Mouse (Mus musculus): ENCODE data around the gene Mfap1b.

- TF ChIP-seq CTCF (IDR thresholded peaks at IDR 0.05; ENCODE audit: borderline replicate concordance, insufficient read depth, low read depth, low read length) = no peak
- TF ChIP-seq POLR2A (IDR thresholded peaks at IDR 0.05; ENCODE audit: borderline replicate concordance, insufficient read depth, low read length) = no peak
These were observed 29.7 kb downstream of the Mfap1b start, which contains the start of gene Ell3 for GRCm38 (mm10) chr2:121444178-121444577.

Measured in cerebellum, adult 2 months (tissue).